ENCODE assay signal across 28 mouse cellular contexts in the genomic region with DNA sequence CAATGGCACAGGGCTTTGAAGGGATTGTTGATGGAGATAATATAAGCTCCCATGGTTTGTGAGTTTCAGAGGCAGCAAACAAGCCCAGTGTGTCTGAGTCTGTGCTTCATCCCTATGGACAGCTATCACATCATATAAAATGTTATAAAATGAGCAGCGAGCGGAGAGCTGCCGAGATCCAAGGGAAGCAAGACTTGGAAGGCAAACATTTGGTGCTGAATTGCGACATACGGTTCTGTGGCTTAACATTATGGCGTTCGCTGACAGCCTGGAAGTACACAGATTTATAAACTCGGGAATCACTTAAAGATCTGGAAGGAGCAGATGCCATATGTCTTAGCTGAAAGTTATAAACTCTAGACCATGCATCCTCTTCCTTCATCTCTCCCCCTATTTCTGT. TPM values are rescaled to one million over a fixed set of nuclear protein-coding genes. Genes with fewer than 3 reads are reported as not detected.
DNase-seq lines count a peak whose midpoint lies in the region; ATAC-seq and TF ChIP-seq lines count a peak whose summit lies in the region.
"Had no signal": no experiment of that assay in that cellular context is flagged by ENCODE, and none has a peak within 500 bp of the region (broad histone marks: within the 10 kb centered on the region; RNA-seq: fewer than 3 reads in every experiment).

No protein-coding gene starts in this region.

- H3K4me2 ChIP-seq in forebrain, embryonic 14.5 days (ENCODE audit: low read length): no peak overlapping the region
- H3K4me2 ChIP-seq in kidney, postnatal 0 days (ENCODE audit: low read length): no peak overlapping the region
- no peak overlapping the region for H3K4me2 ChIP-seq in lung, embryonic 16.5 days (ENCODE audit: low read depth, low read length)
- H3K4me2 ChIP-seq in stomach, embryonic 16.5 days (ENCODE audit: low read depth, low read length): no peak overlapping the region
- H3K4me2 ChIP-seq: embryonic facial prominence, embryonic 15.5 days; hindbrain, embryonic 14.5 days; kidney, embryonic 15.5 days; limb, embryonic 12.5 days; liver, embryonic 12.5 days; neural tube, embryonic 15.5 days had no signal

- no peak for ATAC-seq in forebrain, embryonic 14.5 days
- no peak for ATAC-seq in kidney, postnatal 0 days (replicated peaks; ENCODE audit: low FRiP score, low read depth)
- peak; percentile 89 for ATAC-seq in lung, embryonic 16.5 days (ENCODE audit: low read depth)
- ATAC-seq in stomach, embryonic 16.5 days (ENCODE audit: insufficient read depth, low FRiP score): no peak
- ATAC-seq: CD4-positive, CD25-positive, alpha-beta regulatory T cell, adult 4 months; liver, embryonic 12.5 days; midbrain, embryonic 16.5 days had no signal

- WGBS in forebrain, embryonic 14.5 days: 92% methylated on average over 8 of the region's 8 CpGs
- WGBS in forebrain, embryonic 10.5 days: 91% methylated on average over 8 of the region's 8 CpGs
- 71% methylated on average over 8 of the region's 8 CpGs for WGBS in kidney, postnatal 0 days
- WGBS in lung, embryonic 16.5 days: 42% methylated on average over 8 of the region's 8 CpGs
- 54% methylated on average over 8 of the region's 8 CpGs for WGBS in stomach, embryonic 16.5 days

- DNase-seq in forebrain, embryonic 14.5 days (ENCODE audit: low spot score): peak; percentile 53
- DNase-seq in forebrain, embryonic 10.5 days (ENCODE audit: extremely low spot score, low spot score): no peak
- peak; percentile 29 for DNase-seq in kidney, postnatal 0 days (ENCODE audit: low spot score)
- no peak for DNase-seq in kidney, adult 18-20 months
- DNase-seq in lung, postnatal 10 days: no peak
- DNase-seq: adrenal gland, postnatal 14 days; cerebellum, adult 2 months; cerebellum, postnatal 36 days; gastrocnemius, adult 2 months; heart, postnatal 36 days; lung, postnatal 14 days; right cerebral cortex, postnatal 14 days had no signal

- no peak overlapping the region for H3K4me3 ChIP-seq in forebrain, embryonic 14.5 days (ENCODE audit: low read depth, low read length)
- no peak overlapping the region for H3K4me3 ChIP-seq in forebrain, embryonic 10.5 days
- H3K4me3 ChIP-seq in kidney, postnatal 0 days (replicated peaks; ENCODE audit: low read depth, low read length): no peak overlapping the region
- H3K4me3 ChIP-seq in lung, embryonic 16.5 days (ENCODE audit: low read length): no peak overlapping the region
- no peak overlapping the region for H3K4me3 ChIP-seq in stomach, embryonic 16.5 days (replicated peaks; ENCODE audit: low read length)
- H3K4me3 ChIP-seq: embryonic facial prominence, embryonic 15.5 days; gastrocnemius, adult 2 months; kidney, embryonic 15.5 days; limb, embryonic 12.5 days; liver, embryonic 12.5 days; neural tube, embryonic 15.5 days had no signal

- no peak overlapping the region for H3K27ac ChIP-seq in forebrain, embryonic 14.5 days (ENCODE audit: low read depth, low read length)
- no peak overlapping the region for H3K27ac ChIP-seq in forebrain, embryonic 10.5 days
- H3K27ac ChIP-seq in kidney, postnatal 0 days: no peak overlapping the region
- H3K27ac ChIP-seq in lung, embryonic 16.5 days (ENCODE audit: low read length): no peak overlapping the region
- H3K27ac ChIP-seq in stomach, embryonic 16.5 days (ENCODE audit: low read length): peak overlapping the region; percentile 49; the same call in 1 of the 2 replicates
- H3K27ac ChIP-seq: embryonic facial prominence, embryonic 15.5 days; gastrocnemius, adult 2 months; hindbrain, embryonic 14.5 days; kidney, embryonic 15.5 days; limb, embryonic 12.5 days; liver, embryonic 12.5 days; neural tube, embryonic 15.5 days had no signal

- no peak overlapping the region for H3K9ac ChIP-seq in forebrain, embryonic 14.5 days (ENCODE audit: low read length)
- no peak overlapping the region for H3K9ac ChIP-seq in kidney, postnatal 0 days (ENCODE audit: low read depth, low read length)
- no peak overlapping the region for H3K9ac ChIP-seq in lung, embryonic 16.5 days (ENCODE audit: low read length)
- no peak overlapping the region for H3K9ac ChIP-seq in stomach, embryonic 16.5 days (ENCODE audit: low read length)
- H3K9ac ChIP-seq: embryonic facial prominence, embryonic 15.5 days; hindbrain, embryonic 14.5 days; kidney, embryonic 15.5 days; limb, embryonic 12.5 days; liver, embryonic 12.5 days; neural tube, embryonic 15.5 days had no signal

- no peaks in the 10 kb centered on the region for H3K36me3 ChIP-seq in forebrain, embryonic 14.5 days (ENCODE audit: control insufficient read depth, insufficient read depth, low read length)
- H3K36me3 ChIP-seq in forebrain, embryonic 10.5 days (replicated peaks): no peaks in the 10 kb centered on the region
- no peaks in the 10 kb centered on the region for H3K36me3 ChIP-seq in kidney, postnatal 0 days (ENCODE audit: insufficient read depth, low read length)
- H3K36me3 ChIP-seq in lung, embryonic 16.5 days (ENCODE audit: control insufficient read depth, insufficient read depth, low read length): no peaks in the 10 kb centered on the region
- H3K36me3 ChIP-seq in stomach, embryonic 16.5 days (ENCODE audit: control insufficient read depth, insufficient read depth, low read length): no peaks in the 10 kb centered on the region
- H3K36me3 ChIP-seq: embryonic facial prominence, embryonic 15.5 days; kidney, embryonic 15.5 days; limb, embryonic 12.5 days; liver, embryonic 12.5 days; neural tube, embryonic 15.5 days had no signal

- no peaks in the 10 kb centered on the region for H3K4me1 ChIP-seq in forebrain, embryonic 14.5 days (ENCODE audit: control insufficient read depth, insufficient read depth, low read length)
- H3K4me1 ChIP-seq in forebrain, embryonic 10.5 days: no peaks in the 10 kb centered on the region
- H3K4me1 ChIP-seq in kidney, postnatal 0 days (replicated peaks; ENCODE audit: insufficient read depth, low read length): no peaks in the 10 kb centered on the region
- peaks cover 3% of the 10 kb centered on the region; the same call in 1 of the 2 replicates for H3K4me1 ChIP-seq in lung, embryonic 16.5 days (replicated peaks; ENCODE audit: control insufficient read depth, insufficient read depth, low read length)
- no peaks in the 10 kb centered on the region for H3K4me1 ChIP-seq in stomach, embryonic 16.5 days (ENCODE audit: control insufficient read depth, insufficient read depth, low read length)
- H3K4me1 ChIP-seq: embryonic facial prominence, embryonic 15.5 days; kidney, embryonic 15.5 days; limb, embryonic 12.5 days; liver, embryonic 12.5 days; neural tube, embryonic 15.5 days had no signal

- H3K9me3 ChIP-seq in forebrain, embryonic 14.5 days (replicated peaks; ENCODE audit: control insufficient read depth, low read length): no peaks in the 10 kb centered on the region
- no peaks in the 10 kb centered on the region for H3K9me3 ChIP-seq in forebrain, embryonic 10.5 days
- no peaks in the 10 kb centered on the region for H3K9me3 ChIP-seq in kidney, postnatal 0 days (replicated peaks; ENCODE audit: low read length)
- no peaks in the 10 kb centered on the region for H3K9me3 ChIP-seq in lung, embryonic 16.5 days (ENCODE audit: control insufficient read depth, low read length)
- H3K9me3 ChIP-seq in stomach, embryonic 16.5 days (replicated peaks; ENCODE audit: control insufficient read depth, low read length): no peaks in the 10 kb centered on the region
- H3K9me3 ChIP-seq: embryonic facial prominence, embryonic 15.5 days; kidney, embryonic 15.5 days; limb, embryonic 12.5 days; liver, embryonic 12.5 days; neural tube, embryonic 15.5 days had no signal

- H3K27me3 ChIP-seq in forebrain, embryonic 14.5 days (replicated peaks; ENCODE audit: control insufficient read depth, insufficient read depth, low read length): no peaks in the 10 kb centered on the region
- H3K27me3 ChIP-seq in forebrain, embryonic 10.5 days (ENCODE audit: poor library complexity, severe bottlenecking): no peaks in the 10 kb centered on the region
- no peaks in the 10 kb centered on the region for H3K27me3 ChIP-seq in kidney, postnatal 0 days (ENCODE audit: insufficient read depth, low read length)
- H3K27me3 ChIP-seq in lung, embryonic 16.5 days (ENCODE audit: control insufficient read depth, insufficient read depth, low read depth, low read length): no peaks in the 10 kb centered on the region
- H3K27me3 ChIP-seq in stomach, embryonic 16.5 days (ENCODE audit: control insufficient read depth, insufficient read depth, low read length): no peaks in the 10 kb centered on the region
- H3K27me3 ChIP-seq: embryonic facial prominence, embryonic 15.5 days; kidney, embryonic 15.5 days; limb, embryonic 12.5 days; liver, embryonic 12.5 days; neural tube, embryonic 15.5 days had no signal

- TF ChIP-seq CTCF in kidney, postnatal 0 days (IDR thresholded peaks at IDR 0.05; ENCODE audit: low read depth): no peak

RNA-seq across cellular contexts. Expression of gene Gm11077, which starts 47.2 kb away (rescaled TPM):
- not detected in 2 replicates for polyA plus RNA-seq in forebrain, embryonic 14.5 days (2014; fragmentation: Nextera tagmentation; extraction: Ambion mirVana)
- polyA plus RNA-seq in forebrain, embryonic 10.5 days (2016; fragmentation: Nextera tagmentation; extraction: Ambion mirVana): not detected in 2 replicates
- polyA plus RNA-seq in kidney, postnatal 0 days (2015; fragmentation: Nextera tagmentation; extraction: Ambion mirVana): not detected in 2 replicates
- polyA plus RNA-seq in lung, embryonic 16.5 days (2015; fragmentation: Nextera tagmentation; extraction: Ambion mirVana): not detected in 2 replicates
- polyA plus RNA-seq in stomach, embryonic 16.5 days (2015; fragmentation: Nextera tagmentation; extraction: Ambion mirVana): not detected in 2 replicates
- polyA plus RNA-seq: CD4-positive, CD25-positive, alpha-beta regulatory T cell, adult 4 months; cerebellum, adult 2 months; embryonic facial prominence, embryonic 15.5 days; gonadal fat pad, adult 2 months; heart, embryonic 14.5 days; hindbrain, embryonic 14.5 days; intestine, embryonic 14.5 days; kidney, embryonic 15.5 days; large intestine, adult 2 months; limb, embryonic 12.5 days; liver, embryonic 12.5 days; midbrain, embryonic 16.5 days; neural tube, embryonic 15.5 days; spleen, adult 2 months; stomach, embryonic 14.5 days had no signal

Comparison
In these comparisons a context has a peak if more than half of its experiments do, and no peak if none do; other contexts are left out.
1. DNase-seq: peak in forebrain, embryonic 14.5 days (single experiment) and kidney, postnatal 0 days (single experiment); none in forebrain, embryonic 10.5 days (single experiment), kidney, adult 18-20 months (single experiment) and lung, postnatal 10 days (single experiment).